Mouse (Mus musculus): ENCODE data around the gene Slc16a14. TPM values are rescaled to one million over a fixed set of nuclear protein-coding genes. Genes with fewer than 3 reads are reported as not detected.

Gene Slc16a14
- polyA plus RNA-seq, 1 experiment = 4.7 TPM

DNA sequence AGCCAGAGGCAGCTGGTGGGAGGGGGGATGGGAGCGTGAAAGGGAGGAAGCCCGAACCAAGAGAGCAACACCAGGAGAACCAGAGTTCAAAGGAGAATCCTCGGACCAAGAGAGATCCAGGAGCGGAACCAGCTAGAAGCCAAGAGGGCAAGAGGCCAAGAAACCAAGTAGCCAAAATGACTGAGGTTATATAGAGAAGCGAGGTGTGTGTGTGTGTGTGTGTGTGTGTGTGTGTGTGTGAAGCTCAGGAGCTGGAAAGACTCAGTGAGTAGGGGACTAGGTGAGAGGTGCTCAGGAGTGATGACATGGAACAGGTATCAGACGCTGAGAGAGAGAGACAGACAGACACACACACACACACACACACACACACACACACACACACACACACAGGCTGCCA is 63.8 kb downstream of the Slc16a14 start:
- Histone ChIP-seq H3K4me1 (ENCODE audit: control insufficient read depth, insufficient read depth, low read length) (no peaks in the 10 kb centered on the region), H3K4me3 (ENCODE audit: insufficient read depth, low read length) (no peak overlapping the region), H3K27ac (ENCODE audit: insufficient read depth, low read length) (no peak overlapping the region)
- TF ChIP-seq POLR2A (IDR thresholded peaks at IDR 0.05; ENCODE audit: extremely low read depth, insufficient read depth, low read length) = no peak
- no peak for TF ChIP-seq CTCF (IDR thresholded peaks at IDR 0.05; ENCODE audit: extremely low read depth, insufficient read depth, low read length)

DNA sequence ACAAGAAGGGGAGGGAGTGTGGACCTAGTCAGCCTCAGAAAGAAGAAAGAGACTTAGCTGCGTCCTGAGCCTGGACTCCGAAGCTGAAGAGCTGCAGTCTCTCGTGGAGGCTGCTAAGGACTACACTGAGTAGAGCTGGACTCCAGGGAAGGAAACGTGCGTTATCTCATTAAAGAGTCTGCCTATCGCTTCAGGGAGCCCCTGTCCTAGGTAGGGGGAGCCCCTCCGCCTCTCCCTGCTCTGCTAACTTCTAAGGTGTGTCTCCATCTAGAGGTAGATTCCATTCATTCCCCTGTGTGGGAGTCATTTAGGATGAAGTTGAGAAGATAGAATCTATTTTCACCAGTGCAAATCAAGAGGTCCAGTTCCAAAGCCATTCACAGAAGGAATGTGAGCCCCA is 65.4 kb downstream of the Slc16a14 start:
- TF ChIP-seq POLR2A (IDR thresholded peaks at IDR 0.05; ENCODE audit: extremely low read depth, insufficient read depth, low read length) (no peak), CTCF (IDR thresholded peaks at IDR 0.05; ENCODE audit: extremely low read depth, insufficient read depth, low read length) (no peak)
- no peak overlapping the region for H3K4me3 ChIP-seq (ENCODE audit: insufficient read depth, low read length)
- no peaks in the 10 kb centered on the region for H3K4me1 ChIP-seq (ENCODE audit: control insufficient read depth, insufficient read depth, low read length)
- no peak overlapping the region for H3K27ac ChIP-seq (ENCODE audit: insufficient read depth, low read length)

DNA sequence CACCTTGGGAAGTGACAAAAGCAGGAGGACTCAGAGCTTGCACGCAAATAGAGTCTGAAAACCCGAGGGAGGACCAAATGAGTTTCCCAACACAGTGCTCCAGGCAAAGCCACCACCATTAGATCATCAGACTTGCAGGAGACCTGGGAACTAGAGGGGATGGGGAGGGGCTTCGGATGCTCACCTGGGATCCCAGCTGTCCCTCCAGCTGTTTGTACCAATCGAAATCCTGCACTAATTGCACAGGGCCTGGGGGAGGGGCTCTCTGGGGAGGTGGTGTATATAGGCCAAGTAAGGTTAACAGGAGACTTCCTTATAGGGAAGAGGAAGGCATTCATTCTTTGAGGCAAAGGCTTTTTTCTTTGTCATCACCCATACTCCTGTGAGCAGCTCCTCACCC is 66.1 kb downstream of the Slc16a14 start:
- Histone ChIP-seq H3K27ac (ENCODE audit: insufficient read depth, low read length) (no peak overlapping the region), H3K4me3 (ENCODE audit: insufficient read depth, low read length) (no peak overlapping the region), H3K4me1 (ENCODE audit: control insufficient read depth, insufficient read depth, low read length) (no peaks in the 10 kb centered on the region)
- TF ChIP-seq POLR2A (IDR thresholded peaks at IDR 0.05; ENCODE audit: extremely low read depth, insufficient read depth, low read length) (no peak), CTCF (IDR thresholded peaks at IDR 0.05; ENCODE audit: extremely low read depth, insufficient read depth, low read length) (no peak)

DNA sequence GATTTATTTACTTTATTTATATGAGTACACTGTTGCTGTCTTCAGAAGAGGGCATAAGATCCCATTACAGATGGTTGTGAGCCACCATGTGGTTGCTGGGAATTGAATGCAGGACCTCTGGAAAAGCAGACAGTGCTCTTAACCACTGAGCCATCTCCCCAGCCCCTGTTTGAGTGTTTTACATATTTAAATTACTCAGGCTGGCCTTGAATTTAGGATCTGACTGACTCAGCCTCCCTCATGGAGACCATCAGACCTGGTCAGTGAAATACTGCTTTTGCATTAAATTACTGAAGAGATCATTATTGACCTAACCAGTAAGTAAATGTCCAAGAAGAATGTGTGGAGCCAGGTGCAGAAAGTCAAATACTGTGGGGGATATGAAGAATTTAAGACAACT is 66.6 kb downstream of the Slc16a14 start:
- TF ChIP-seq POLR2A (IDR thresholded peaks at IDR 0.05; ENCODE audit: extremely low read depth, insufficient read depth, low read length) = no peak
- no peak for TF ChIP-seq CTCF (IDR thresholded peaks at IDR 0.05; ENCODE audit: extremely low read depth, insufficient read depth, low read length)
- no peaks in the 10 kb centered on the region for H3K4me1 ChIP-seq (ENCODE audit: control insufficient read depth, insufficient read depth, low read length)
- no peak overlapping the region for H3K27ac ChIP-seq (ENCODE audit: insufficient read depth, low read length)
- no peak overlapping the region for H3K4me3 ChIP-seq (ENCODE audit: insufficient read depth, low read length)

DNA sequence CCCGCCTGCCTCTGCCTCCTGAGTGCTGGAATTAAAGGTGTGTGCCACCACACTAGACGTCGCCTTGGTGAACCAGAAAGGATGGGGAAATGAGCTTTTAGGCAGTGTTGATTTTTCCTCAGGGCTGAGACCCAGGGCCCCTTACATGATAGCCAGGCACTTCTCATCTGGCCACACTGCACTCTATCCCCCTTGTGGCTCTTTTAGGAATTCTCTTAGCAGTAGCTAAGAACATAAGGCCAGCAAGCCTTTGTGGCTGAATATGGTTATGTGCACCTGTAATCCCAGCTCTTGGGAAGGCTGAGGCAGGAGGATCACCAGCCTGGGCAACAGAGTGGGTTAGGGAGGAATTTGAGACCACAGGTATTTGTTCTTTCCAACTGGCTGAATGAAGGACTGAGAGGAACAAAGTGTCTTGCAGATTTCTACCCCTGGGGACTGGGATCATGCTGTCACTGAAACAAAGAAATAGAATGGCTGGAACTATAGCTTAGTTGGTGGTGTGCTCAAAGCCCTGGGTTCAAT is 68.2 kb downstream of the Slc16a14 start:
- no peaks in the 10 kb centered on the region for H3K4me1 ChIP-seq (ENCODE audit: control insufficient read depth, insufficient read depth, low read length)
- no peak overlapping the region for H3K4me3 ChIP-seq (ENCODE audit: insufficient read depth, low read length)
- TF ChIP-seq CTCF (IDR thresholded peaks at IDR 0.05; ENCODE audit: extremely low read depth, insufficient read depth, low read length) (no peak), POLR2A (IDR thresholded peaks at IDR 0.05; ENCODE audit: extremely low read depth, insufficient read depth, low read length) (no peak)
- no peak overlapping the region for H3K27ac ChIP-seq (ENCODE audit: insufficient read depth, low read length)

DNA sequence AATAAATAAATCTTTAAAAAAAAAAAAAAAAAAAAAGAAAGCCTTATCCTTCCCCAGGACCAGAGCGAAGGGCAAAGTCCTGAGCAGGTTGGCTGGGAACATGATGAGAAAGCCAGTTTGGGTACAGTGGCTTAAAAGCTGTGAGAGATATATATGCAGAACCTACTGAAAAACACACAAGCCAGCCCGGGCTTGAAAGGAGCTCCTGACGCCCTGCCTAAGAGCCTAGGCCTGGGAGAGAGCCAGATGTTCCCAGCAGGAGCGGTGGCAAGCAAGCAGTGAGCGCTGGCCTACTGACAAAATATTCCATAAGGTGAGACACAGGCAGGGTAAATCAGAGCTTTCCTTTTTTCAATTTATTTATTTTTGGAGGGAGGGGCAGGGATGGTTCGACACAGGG is 68.7 kb downstream of the Slc16a14 start:
- H3K27ac ChIP-seq (ENCODE audit: insufficient read depth, low read length) = no peak overlapping the region
- no peaks in the 10 kb centered on the region for H3K4me1 ChIP-seq (ENCODE audit: control insufficient read depth, insufficient read depth, low read length)
- TF ChIP-seq CTCF (IDR thresholded peaks at IDR 0.05; ENCODE audit: extremely low read depth, insufficient read depth, low read length) (no peak), POLR2A (IDR thresholded peaks at IDR 0.05; ENCODE audit: extremely low read depth, insufficient read depth, low read length) (no peak)
- no peak overlapping the region for H3K4me3 ChIP-seq (ENCODE audit: insufficient read depth, low read length)

DNA sequence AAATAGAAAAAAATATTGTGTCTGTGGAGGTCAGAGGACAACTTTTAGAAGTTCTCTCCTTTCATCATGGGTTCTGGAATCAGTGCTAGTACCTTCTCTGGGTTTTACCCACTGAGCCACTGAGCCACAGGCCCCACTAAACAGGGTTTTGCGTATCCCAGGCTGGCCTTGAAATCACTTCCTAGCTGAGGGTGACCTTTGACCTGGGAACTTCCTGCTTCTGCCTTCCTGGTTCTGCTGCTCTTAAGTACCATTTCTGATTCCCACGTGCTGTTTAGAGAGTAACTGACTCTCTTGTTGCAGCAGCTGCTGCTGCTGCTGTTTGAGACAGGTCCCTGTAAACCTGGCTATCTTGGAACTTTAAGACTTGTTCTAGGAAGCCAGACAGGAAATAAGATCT is 70.3 kb downstream of the Slc16a14 start:
- TF ChIP-seq POLR2A (IDR thresholded peaks at IDR 0.05; ENCODE audit: extremely low read depth, insufficient read depth, low read length) (no peak), CTCF (IDR thresholded peaks at IDR 0.05; ENCODE audit: extremely low read depth, insufficient read depth, low read length) (no peak)
- no peak overlapping the region for H3K4me3 ChIP-seq (ENCODE audit: insufficient read depth, low read length)
- no peaks in the 10 kb centered on the region for H3K4me1 ChIP-seq (ENCODE audit: control insufficient read depth, insufficient read depth, low read length)
- H3K27ac ChIP-seq (ENCODE audit: insufficient read depth, low read length) = no peak overlapping the region

DNA sequence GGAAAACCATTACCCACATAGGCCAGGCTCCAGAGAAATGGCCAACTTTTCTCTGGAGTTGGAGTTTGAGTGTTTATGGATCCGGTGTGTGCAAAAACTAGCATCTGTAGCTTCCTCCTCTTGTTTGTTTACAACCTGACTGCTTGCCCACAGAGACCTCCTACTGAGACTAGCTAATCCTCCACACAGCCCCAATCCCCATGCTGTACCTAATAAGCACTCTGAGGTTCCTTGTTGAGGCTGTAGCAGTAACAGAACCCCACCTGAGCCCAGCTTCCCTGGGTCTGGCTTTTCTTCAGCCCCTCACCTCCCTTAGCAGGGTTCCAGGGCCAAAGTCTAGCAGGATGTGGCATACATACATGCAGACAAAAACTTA is 73.7 kb downstream of the Slc16a14 start:
- TF ChIP-seq CTCF (IDR thresholded peaks at IDR 0.05; ENCODE audit: extremely low read depth, insufficient read depth, low read length) (no peak), POLR2A (IDR thresholded peaks at IDR 0.05; ENCODE audit: extremely low read depth, insufficient read depth, low read length) (no peak)
- no peak overlapping the region for H3K27ac ChIP-seq (ENCODE audit: insufficient read depth, low read length)
- H3K4me3 ChIP-seq (ENCODE audit: insufficient read depth, low read length) = no peak overlapping the region
- H3K4me1 ChIP-seq (ENCODE audit: control insufficient read depth, insufficient read depth, low read length) = no peaks in the 10 kb centered on the region

DNA sequence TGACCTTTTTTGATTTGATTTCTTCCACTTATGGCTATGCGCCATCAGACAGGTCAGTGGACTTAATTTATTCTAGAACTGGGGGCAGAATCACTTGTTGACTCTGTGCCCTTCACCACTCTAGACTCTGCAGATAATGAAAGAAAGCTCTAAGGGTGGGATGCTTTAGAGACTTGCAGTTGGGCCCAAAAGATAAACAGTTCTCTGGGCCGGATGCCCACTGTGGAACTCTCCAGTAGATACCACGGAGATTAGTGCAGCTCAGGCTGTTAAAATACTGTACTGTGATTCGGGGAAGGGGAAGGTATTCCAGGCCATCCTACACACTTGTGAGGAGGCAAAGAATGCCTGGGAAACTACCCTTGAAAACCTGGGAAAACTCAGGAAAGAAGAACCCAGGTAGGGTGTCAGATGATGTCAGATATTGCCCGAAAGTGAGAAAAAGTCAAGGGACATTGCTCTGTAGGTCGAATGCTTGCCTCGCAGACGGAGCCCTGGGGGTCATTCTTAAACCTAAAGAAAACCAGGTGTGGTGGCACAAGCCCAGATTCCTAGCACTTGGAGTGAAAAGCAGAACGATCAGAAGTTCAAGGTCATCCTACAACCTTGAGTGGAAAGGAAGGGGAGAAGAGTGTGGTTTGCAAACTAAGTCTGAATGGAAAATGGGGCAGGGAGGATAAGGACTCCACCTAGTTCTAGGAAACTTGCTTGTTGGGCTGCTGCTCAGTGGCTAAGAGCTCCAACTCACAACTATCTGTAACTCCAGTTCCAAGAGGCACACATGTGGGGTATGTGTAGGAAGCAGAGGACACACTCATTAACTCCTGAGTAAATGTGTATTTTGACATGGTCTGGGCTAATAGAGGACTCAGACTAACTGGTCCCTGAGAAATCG is 74.3 kb downstream of the Slc16a14 start:
- Histone ChIP-seq H3K27ac (ENCODE audit: insufficient read depth, low read length) (no peak overlapping the region), H3K4me1 (ENCODE audit: control insufficient read depth, insufficient read depth, low read length) (no peaks in the 10 kb centered on the region), H3K4me3 (ENCODE audit: insufficient read depth, low read length) (no peak overlapping the region)
- TF ChIP-seq POLR2A (IDR thresholded peaks at IDR 0.05; ENCODE audit: extremely low read depth, insufficient read depth, low read length) = no peak
- TF ChIP-seq CTCF (IDR thresholded peaks at IDR 0.05; ENCODE audit: extremely low read depth, insufficient read depth, low read length) = no peak

DNA sequence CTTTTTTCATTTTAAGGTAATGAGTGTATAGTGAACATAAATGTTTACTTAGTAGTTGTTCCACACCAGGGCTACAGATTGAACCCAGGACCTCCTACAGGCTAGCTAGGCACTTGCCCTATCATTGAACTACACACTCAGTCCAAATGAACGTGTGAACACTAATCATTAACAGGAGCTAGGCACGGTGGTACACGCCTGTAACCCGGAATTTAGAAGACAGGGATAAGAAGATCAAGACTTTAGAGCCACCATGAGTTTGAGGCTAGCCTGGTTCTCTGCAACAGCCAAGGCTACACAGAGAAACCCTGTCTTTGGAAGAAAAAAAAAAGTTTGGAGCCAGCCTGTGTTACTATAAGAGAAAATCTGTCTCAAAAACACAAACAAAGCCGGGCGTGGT is 75.3 kb downstream of the Slc16a14 start:
- H3K27ac ChIP-seq (ENCODE audit: insufficient read depth, low read length) = no peak overlapping the region
- TF ChIP-seq CTCF (IDR thresholded peaks at IDR 0.05; ENCODE audit: extremely low read depth, insufficient read depth, low read length) (no peak), POLR2A (IDR thresholded peaks at IDR 0.05; ENCODE audit: extremely low read depth, insufficient read depth, low read length) (no peak)
- H3K4me1 ChIP-seq (ENCODE audit: control insufficient read depth, insufficient read depth, low read length) = no peaks in the 10 kb centered on the region
- no peak overlapping the region for H3K4me3 ChIP-seq (ENCODE audit: insufficient read depth, low read length)

Other genes with a start within 250 kb of the Slc16a14 start
- gene Dner, start 238.9 kb downstream of the Slc16a14 start, polyA plus RNA-seq (2012; rRNA removed) = 65.9 and 75.0 TPM in 2 replicates
- gene Fbxo36, start 95.3 kb downstream of the Slc16a14 start, polyA plus RNA-seq (2012; rRNA removed) = 8.0 and 9.7 TPM in 2 replicates
- gene Trip12, start 94.6 kb downstream of the Slc16a14 start, polyA plus RNA-seq (2012; rRNA removed) = 78.2 and 82.1 TPM in 2 replicates
- not detected in 2 replicates for gene Gm10553, start 165.0 kb upstream of the Slc16a14 start, polyA plus RNA-seq (2012; rRNA removed)
- gene A530032D15Rik, start 174.7 kb upstream of the Slc16a14 start, polyA plus RNA-seq (2012; rRNA removed) = not detected in 2 replicates

Data from cortical plate, adult 2 months (tissue).